Mouse (Mus musculus) stomach, embryonic 16.5 days (tissue): ENCODE data around the gene Tns2. TPM values are rescaled to one million over a fixed set of nuclear protein-coding genes. Genes with fewer than 3 reads are reported as not detected.

Experiments
- ATAC-seq: fragments of 200-750 bp; cut with Nextera tagmentation; 2 replicates; pipeline ENCODE4 v1.8.0; 2017; ENCODE audit warnings: moderate number of reproducible peaks, moderate TSS enrichment; ENCODE audit not compliant: insufficient read depth, low FRiP score
- H3K27ac ChIP-seq: fragments of 300-500 bp; sonication (generic); 2 replicates; pipeline ENCODE4 v1.5.1; 2014; ENCODE audit warnings: low read length
- H3K27me3 ChIP-seq: fragments of 300-500 bp; sonication (generic); 2 replicates; pipeline ENCODE4 v1.6.1; 2014; ENCODE audit warnings: low read length, control low read depth, mixed read lengths; ENCODE audit not compliant: control insufficient read depth, insufficient read depth
- H3K36me3 ChIP-seq: fragments of 300-500 bp; sonication (generic); 2 replicates; pipeline ENCODE4 v1.6.1; 2014; ENCODE audit warnings: low read length; ENCODE audit not compliant: control insufficient read depth, insufficient read depth
- H3K4me1 ChIP-seq: fragments of 300-500 bp; sonication (generic); 2 replicates; pipeline ENCODE4 v1.6.1; 2014; ENCODE audit warnings: low read length, control low read depth, mixed read lengths; ENCODE audit not compliant: control insufficient read depth, insufficient read depth
- H3K4me2 ChIP-seq: fragments of 300-500 bp; sonication (generic); 2 replicates; pipeline ENCODE4 v1.6.1; 2014; ENCODE audit warnings: low read depth, low read length, mixed read lengths
- H3K4me3 ChIP-seq: fragments of 300-500 bp; sonication (generic); replicated peaks from 2 replicates; pipeline ENCODE4 v1.5.1; 2014; ENCODE audit warnings: mild to moderate bottlenecking, low read length
- H3K9ac ChIP-seq: fragments of 300-500 bp; sonication (generic); 2 replicates; pipeline ENCODE4 v1.6.1; 2014; ENCODE audit warnings: low read length
- H3K9me3 ChIP-seq: fragments of 300-500 bp; sonication (generic); replicated peaks from 2 replicates; pipeline ENCODE4 v1.6.1; 2016; ENCODE audit warnings: low read length, control low read depth; ENCODE audit not compliant: control insufficient read depth
- WGBS: fragments of 180-500 bp; shearing (Covaris S2); extraction: QIAGEN DNeasy Blood & Tissue Kit; methylation state at CpG from one replicate; pipeline ENCODE4 v1.1.7; 2014; 5-methylcytosine and 5-hydroxymethylcytosine counted together
- polyA plus RNA-seq: library from polyadenylated mRNA; unstranded; fragments of >200 nt; fragmentation: Nextera tagmentation; extraction: Ambion mirVana; gene quantifications from 2 replicates; pipeline ENCODE4 v1.2.1, GENCODE M21; 2015

Gene Tns2
- polyA plus RNA-seq, 1 experiment from 2014 or later = 43.0 TPM

- no peaks in the 10 kb centered on the region for H3K4me1 ChIP-seq
- H3K9me3 ChIP-seq = no peaks in the 10 kb centered on the region
- no peak overlapping the region for H3K4me3 ChIP-seq
- no peak overlapping the region for H3K9ac ChIP-seq
- H3K4me2 ChIP-seq = no peak overlapping the region
- peaks cover 54% of the 10 kb centered on the region for H3K36me3 ChIP-seq
- H3K27me3 ChIP-seq = no peaks in the 10 kb centered on the region
- H3K27ac ChIP-seq = no peak overlapping the region
- WGBS = 75% methylated on average over 12 of the region's 12 CpGs
- ATAC-seq = no peak
Measured at GRCm38 (mm10) chr15:102091063-102091679, 9.0 kb upstream of the Tns2 start.

GRCm38 (mm10) chr15:102091688-102092087 is 8.5 kb upstream of the Tns2 start:
- no peak overlapping the region for H3K27ac ChIP-seq
- peaks cover 53% of the 10 kb centered on the region for H3K36me3 ChIP-seq
- H3K4me1 ChIP-seq = no peaks in the 10 kb centered on the region
- ATAC-seq = no peak
- H3K9me3 ChIP-seq = no peaks in the 10 kb centered on the region
- no peak overlapping the region for H3K4me2 ChIP-seq
- no peak overlapping the region for H3K9ac ChIP-seq
- WGBS = 79% methylated on average over 1 of the region's 1 CpGs
- no peak overlapping the region for H3K4me3 ChIP-seq
- H3K27me3 ChIP-seq = no peaks in the 10 kb centered on the region

DNA sequence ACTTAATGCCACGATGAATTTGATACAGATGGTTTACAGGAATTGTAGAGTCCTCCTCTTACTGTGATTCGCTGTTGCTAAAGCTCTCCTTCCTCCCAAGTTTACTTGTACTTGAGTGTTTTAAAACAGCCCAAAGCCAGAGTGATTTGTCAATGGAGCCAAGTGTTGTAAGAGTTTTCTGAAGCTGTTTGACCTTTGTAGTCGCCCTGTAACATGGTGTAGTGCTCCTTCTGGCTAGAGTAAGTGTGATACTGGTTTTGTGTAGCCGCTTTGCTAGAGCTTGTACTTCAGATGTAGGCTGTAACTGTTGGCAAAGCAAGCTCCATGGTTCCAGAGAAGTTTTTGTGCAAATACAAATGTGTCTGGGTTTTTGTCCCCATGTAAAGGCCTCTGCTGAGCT is 8.0 kb upstream of the Tns2 start:
- Histone ChIP-seq H3K4me1 (peaks cover 2% of the 10 kb centered on the region; the same call in 1 of the 2 replicates), H3K27me3 (no peaks in the 10 kb centered on the region), H3K4me3 (no peak overlapping the region), H3K4me2 (no peak overlapping the region), H3K9me3 (no peaks in the 10 kb centered on the region), H3K36me3 (peaks cover 49% of the 10 kb centered on the region), H3K9ac (no peak overlapping the region), H3K27ac (no peak overlapping the region)
- 85% methylated on average over 4 of the region's 4 CpGs for WGBS
- no peak for ATAC-seq

DNA sequence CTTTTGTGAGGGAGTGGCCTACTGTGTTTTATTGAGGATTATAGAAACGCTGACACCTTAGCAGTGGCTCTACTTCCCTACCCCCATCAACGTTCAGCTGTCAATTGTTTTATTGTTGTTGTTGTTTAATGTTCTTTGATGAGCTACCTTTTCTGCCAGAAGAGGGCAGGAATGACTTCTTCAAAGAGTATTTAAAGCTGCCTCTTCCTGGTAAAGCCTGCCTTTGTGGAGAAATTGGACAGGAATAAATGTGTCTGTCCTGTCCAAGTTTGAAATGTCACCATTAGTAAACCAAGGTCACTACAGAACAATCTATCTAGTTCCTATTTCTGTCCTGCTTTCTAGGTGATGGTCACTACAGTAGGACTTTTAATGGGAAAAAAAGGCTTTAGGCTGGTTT is 6.1 kb upstream of the Tns2 start:
- peaks cover 40% of the 10 kb centered on the region for H3K36me3 ChIP-seq
- ATAC-seq = no peak

GRCm38 (mm10) chr15:102094988-102095387 is 5.2 kb upstream of the Tns2 start:
- Histone ChIP-seq H3K4me2 (no peak overlapping the region), H3K27me3 (no peaks in the 10 kb centered on the region), H3K4me3 (no peak overlapping the region), H3K9me3 (no peaks in the 10 kb centered on the region), H3K4me1 (peaks cover 28% of the 10 kb centered on the region), H3K36me3 (peaks cover 37% of the 10 kb centered on the region), H3K9ac (no peak overlapping the region), H3K27ac (no peak overlapping the region)
- WGBS = 76% methylated on average over 16 of the region's 16 CpGs
- no peak for ATAC-seq

More for the DNA sequence above, 6.1 kb upstream of the Tns2 start:
- 63% methylated on average over 2 of the region's 2 CpGs for WGBS
- no peak overlapping the region for H3K4me3 ChIP-seq
- no peaks in the 10 kb centered on the region for H3K27me3 ChIP-seq
- H3K27ac ChIP-seq = no peak overlapping the region
- H3K9ac ChIP-seq = no peak overlapping the region
- H3K4me1 ChIP-seq = peaks cover 20% of the 10 kb centered on the region
- no peak overlapping the region for H3K4me2 ChIP-seq
- H3K9me3 ChIP-seq = no peaks in the 10 kb centered on the region

DNA sequence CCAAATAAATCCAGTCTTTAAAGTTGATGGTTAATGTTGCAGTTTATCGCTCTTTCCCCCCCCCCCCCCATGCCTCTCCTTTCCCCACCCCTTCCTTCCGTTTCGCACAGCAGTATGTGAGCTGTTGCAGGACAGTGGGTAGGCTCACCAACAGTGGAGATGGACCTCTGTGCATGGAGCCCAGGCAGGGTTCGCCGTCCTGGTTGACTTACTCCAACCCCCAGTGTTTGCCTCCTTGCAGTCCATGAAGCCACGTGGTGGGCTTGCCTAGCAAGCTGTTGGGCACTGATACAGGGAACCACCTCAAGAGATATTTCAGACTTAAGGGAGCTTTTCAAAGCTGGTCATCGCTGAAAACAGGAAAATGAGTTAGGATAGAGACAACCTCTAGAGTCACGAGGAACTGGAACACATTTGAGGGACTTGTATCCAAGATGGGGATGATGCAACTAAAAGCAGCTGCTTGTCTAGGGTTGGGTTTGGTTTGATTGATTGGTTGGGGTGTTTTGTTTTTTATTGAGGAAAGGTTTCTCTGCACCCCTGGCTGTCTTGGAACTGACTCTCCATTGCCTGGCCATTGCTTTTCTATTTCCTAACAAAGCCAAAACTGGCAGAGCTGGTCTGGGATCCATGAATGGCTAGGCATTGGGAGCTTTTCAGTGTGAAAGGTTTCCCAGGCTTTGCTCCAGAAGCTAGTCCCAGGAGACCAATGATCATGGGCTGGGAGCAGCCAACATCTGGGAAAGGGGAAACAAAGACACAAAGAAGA is 2.9 kb upstream of the Tns2 start:
- Histone ChIP-seq H3K9me3 (no peaks in the 10 kb centered on the region), H3K27ac (peak overlapping the region; percentile 38; the same call in 1 of the 2 replicates), H3K36me3 (peaks cover 20% of the 10 kb centered on the region), H3K9ac (no peak overlapping the region), H3K4me1 (peaks cover 43% of the 10 kb centered on the region), H3K4me2 (no peak overlapping the region), H3K27me3 (no peaks in the 10 kb centered on the region), H3K4me3 (no peak overlapping the region)
- 73% methylated on average over 8 of the region's 8 CpGs for WGBS
- ATAC-seq = no peak

DNA sequence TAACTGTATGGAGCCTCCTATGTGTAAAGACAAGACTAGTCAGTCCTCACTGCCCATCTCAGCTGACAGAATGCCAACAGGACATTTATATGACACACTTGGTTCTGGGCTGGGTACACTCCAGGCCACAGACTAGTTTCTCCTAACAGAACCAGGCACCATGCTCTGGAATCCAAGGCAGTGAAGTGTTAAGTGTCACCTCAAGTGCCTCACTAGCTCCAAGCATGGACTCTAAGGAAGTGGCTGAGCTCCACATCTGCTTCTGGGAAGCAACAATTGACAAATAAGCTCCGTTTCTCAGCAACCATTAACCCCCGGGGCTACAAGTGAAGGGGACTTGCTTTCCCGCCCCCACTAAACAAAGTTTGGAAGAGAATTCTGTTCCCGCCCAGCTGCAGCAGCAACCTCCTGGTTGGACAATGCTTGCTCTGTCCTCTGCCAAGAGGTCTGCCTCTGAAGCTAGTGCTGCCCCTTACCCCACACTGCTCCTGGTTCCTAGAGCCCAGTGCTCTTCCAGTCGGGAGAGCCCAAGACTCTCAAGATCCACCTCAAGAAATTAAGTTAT is 2.1 kb upstream of the Tns2 start:
- Histone ChIP-seq H3K36me3 (peaks cover 17% of the 10 kb centered on the region), H3K27ac (peak overlapping the region; percentile 38)

GRCm38 (mm10) chr15:102099260-102099659 is 953 bp upstream of the Tns2 start:
- WGBS = 39% methylated on average over 5 of the region's 5 CpGs
- H3K27me3 ChIP-seq = no peaks in the 10 kb centered on the region
- H3K4me1 ChIP-seq = peaks cover 61% of the 10 kb centered on the region
- no peak for ATAC-seq
- peaks cover 17% of the 10 kb centered on the region for H3K36me3 ChIP-seq
- H3K9ac ChIP-seq = peak overlapping the region; percentile 87
- H3K9me3 ChIP-seq = no peaks in the 10 kb centered on the region
- H3K27ac ChIP-seq = peak overlapping the region; percentile 98
- H3K4me2 ChIP-seq = peak overlapping the region; percentile 69
- peak overlapping the region; percentile 64 for H3K4me3 ChIP-seq

More for the DNA sequence above, 2.1 kb upstream of the Tns2 start:
- 28% methylated on average over 5 of the region's 5 CpGs for WGBS
- Histone ChIP-seq H3K4me2 (peak overlapping the region; percentile 14; the same call in 1 of the 2 replicates), H3K9me3 (no peaks in the 10 kb centered on the region), H3K27me3 (no peaks in the 10 kb centered on the region), H3K9ac (no peak overlapping the region), H3K4me1 (peaks cover 50% of the 10 kb centered on the region), H3K4me3 (no peak overlapping the region)
- no peak for ATAC-seq

- Histone ChIP-seq H3K27ac (peak overlapping the region; percentile 98), H3K36me3 (peaks cover 13% of the 10 kb centered on the region), H3K4me2 (peak overlapping the region; percentile 69), H3K27me3 (no peaks in the 10 kb centered on the region), H3K4me1 (peaks cover 66% of the 10 kb centered on the region), H3K9ac (peak overlapping the region; percentile 87), H3K9me3 (no peaks in the 10 kb centered on the region), H3K4me3 (peak overlapping the region; percentile 64)
- ATAC-seq = no peak
- 20% methylated on average over 8 of the region's 8 CpGs for WGBS
Measured at GRCm38 (mm10) chr15:102099771-102100160, 447 bp upstream of the Tns2 start.
